Mouse (Mus musculus) kidney, adult 8-10 months (tissue): ENCODE results near the gene Psap.

Experiments used
- DNase-seq, 2 experiments: peaks; one replicate each; pipeline ENCODE4 v3.0.0; 2022

Psap gene

DNA sequence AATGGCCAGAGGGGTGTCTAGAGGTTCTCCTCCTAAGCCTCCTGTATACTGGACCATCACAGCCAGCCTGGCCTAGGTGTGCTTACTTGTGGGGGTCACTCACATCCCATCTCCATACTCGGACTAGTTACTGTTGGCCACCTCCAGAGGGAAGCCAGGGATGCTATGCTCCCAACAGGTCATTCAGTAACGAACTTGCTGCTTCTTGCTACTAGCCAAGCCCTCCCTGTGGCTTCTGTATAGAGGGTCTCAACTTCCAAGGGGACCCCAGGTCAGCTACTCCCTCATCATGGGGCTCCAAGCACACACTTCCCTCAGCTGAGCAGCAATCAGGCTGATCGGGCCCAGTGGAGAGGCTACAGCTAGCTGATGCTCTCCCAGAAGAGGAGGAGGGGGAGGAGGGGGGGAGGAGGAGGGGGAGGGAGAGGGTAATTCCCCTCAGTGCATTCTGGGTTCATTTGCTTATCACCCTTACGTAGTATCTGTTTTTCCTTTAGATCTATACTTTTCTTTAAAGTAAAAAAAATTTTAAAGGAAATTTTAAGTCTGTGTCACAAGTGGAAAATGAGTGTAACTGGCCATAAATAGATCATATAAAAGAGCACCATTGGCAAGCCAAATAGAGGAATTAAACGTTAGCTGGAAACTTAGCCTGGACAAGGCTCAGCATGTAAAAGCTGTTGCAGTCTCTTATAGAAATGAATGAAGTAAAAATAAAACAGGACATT, 72.8 kb downstream of the Psap start:
- DNase-seq = no peak

DNA sequence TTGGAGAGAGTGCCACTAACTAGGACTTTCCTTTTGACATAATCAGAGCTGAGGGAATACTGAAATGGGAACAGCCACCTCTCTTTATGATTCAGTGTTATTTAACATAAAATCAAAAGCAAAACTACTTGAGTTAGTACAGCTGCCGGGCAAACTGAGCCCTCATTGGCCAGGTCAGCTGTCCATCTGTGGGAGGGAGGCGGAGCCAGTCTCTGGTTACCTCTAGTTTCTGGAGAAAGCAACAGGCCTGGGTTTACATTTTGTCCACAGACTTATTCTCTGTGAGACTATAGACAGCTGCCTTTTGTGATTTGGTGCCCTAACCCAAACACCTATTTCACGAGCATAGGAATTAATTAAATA, 73.4 kb downstream of the Psap start:
- DNase-seq = peak; percentile 87 to 93

DNA sequence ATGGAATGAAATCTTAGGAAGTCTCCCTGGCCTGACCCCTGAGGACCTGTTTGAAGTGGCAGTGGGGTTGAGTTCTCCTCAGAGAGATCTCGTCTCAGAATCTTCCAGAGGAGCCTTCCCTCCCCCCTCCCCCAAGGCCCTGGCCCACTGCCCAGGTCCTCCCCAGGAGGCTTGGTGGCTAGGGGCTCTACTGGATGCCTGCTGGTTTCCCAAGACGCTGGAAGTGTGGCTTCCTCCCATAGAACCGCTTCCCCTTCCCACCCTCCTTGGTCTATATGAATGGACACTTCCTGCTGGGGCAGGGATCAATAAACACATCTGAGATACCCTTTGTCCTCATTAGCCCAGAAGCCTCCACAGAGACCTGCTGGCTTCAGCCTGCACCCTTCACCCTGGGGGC, 73.8 kb downstream of the Psap start:
- no peak for DNase-seq

DNA sequence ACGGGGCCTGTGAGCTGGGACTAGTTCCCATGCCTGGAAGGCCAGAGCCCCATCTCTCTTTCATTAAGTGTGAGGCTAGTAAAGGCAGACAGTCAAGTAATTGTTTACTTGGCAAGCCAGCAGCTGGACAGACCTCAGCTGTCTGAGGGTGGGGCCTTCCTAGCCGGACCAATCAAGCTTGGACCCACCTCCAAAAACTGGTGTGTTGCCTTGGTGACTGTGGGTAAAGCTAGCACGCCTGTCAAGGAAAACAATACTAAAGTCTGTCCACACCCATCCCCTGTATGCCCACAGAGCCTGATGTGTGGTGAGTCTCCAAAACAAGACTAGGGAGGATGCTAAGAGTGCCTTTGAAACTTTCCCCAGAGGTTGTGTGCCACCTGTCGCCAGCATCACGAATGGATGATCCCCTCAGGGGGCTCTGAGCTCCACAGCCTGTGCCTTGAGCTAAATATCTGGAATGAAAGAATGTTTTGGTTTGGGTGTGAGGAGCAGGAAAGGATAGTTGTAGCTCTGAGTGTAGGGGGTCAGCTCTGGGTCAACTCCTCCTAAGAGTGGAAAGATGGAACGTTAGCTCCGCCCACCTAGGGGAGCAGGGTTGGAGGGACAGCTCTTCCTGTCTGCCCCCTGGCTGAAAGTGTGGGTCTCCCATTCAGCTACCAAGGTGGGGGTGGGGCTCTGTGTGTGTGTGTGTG, 74.5 kb downstream of the Psap start:
- peak; percentile 52 to 67 for DNase-seq
